Mouse (Mus musculus) gastrocnemius, postnatal 14 days (tissue): ENCODE results near the gene Uck2. TPM values are rescaled to one million over a fixed set of nuclear protein-coding genes. Genes with fewer than 3 reads are reported as not detected.

Experiments
- DNase-seq: peaks from one replicate; pipeline ENCODE4 v3.0.0; 2021; ENCODE audit warnings: mixed read lengths
- intact Hi-C: fragments of 180-260 bp; cut with DNase I; formaldehyde crosslinking; loops from one replicate; pipeline ENCODE4 v1.15.1; 2025; ENCODE audit warnings: low total_unique reads
- total RNA-seq, 2 experiments: library from RNA; stranded (reverse); gene quantifications; 2 replicates each; pipeline ENCODE4 v1.2.3; 2021

Gene Uck2
- total RNA-seq, 2 experiments from 2014 or later = 18.4 to 29.1 TPM

- intact Hi-C loops = loop anchor here (10.0 kb wide), 1 partner anchor 61 kb away; no protein-coding TSS in a partner anchor
- no peak for DNase-seq
Observed at GRCm38 (mm10) chr1:167285356-167285755, 236 bp upstream of the Uck2 start.

- peak; percentile 88 for DNase-seq
- intact Hi-C loops = loop anchor here (10.0 kb wide), 1 partner anchor 60 kb away; no protein-coding TSS in a partner anchor
Observed at GRCm38 (mm10) chr1:167284837-167285319, 242 bp downstream of the Uck2 start.

- intact Hi-C loops = loop anchor here (10.0 kb wide), 1 partner anchor 60 kb away; no protein-coding TSS in a partner anchor
- peak; percentile 50 for DNase-seq
Observed at GRCm38 (mm10) chr1:167284258-167284836, 773 bp downstream of the Uck2 start.

GRCm38 (mm10) chr1:167283441-167284257 is 1.5 kb downstream of the Uck2 start:
- intact Hi-C loops = loop anchor here (10.0 kb wide), 1 partner anchor 59 kb away; no protein-coding TSS in a partner anchor
- DNase-seq = peak; percentile 28

GRCm38 (mm10) chr1:167282768-167283167 is 2.4 kb downstream of the Uck2 start:
- DNase-seq = no peak
- intact Hi-C loops = loop anchor here (10.0 kb wide), 1 partner anchor 58 kb away; no protein-coding TSS in a partner anchor

- DNase-seq = no peak
- intact Hi-C loops = loop anchor here (10.0 kb wide), 1 partner anchor 57 kb away; no protein-coding TSS in a partner anchor
Observed at GRCm38 (mm10) chr1:167282112-167282511, 3.0 kb downstream of the Uck2 start.

- intact Hi-C loops = loop anchor here (10.0 kb wide), 1 partner anchor 55 kb away; no protein-coding TSS in a partner anchor
- DNase-seq = no peak
Observed at GRCm38 (mm10) chr1:167280061-167280460, 5.1 kb downstream of the Uck2 start.

GRCm38 (mm10) chr1:167279160-167279715 is 5.9 kb downstream of the Uck2 start:
- intact Hi-C loops = no loop called here
- no peak for DNase-seq

GRCm38 (mm10) chr1:167278395-167278794 is 6.7 kb downstream of the Uck2 start:
- intact Hi-C loops = no loop called here
- no peak for DNase-seq

GRCm38 (mm10) chr1:167274646-167275390 is 10.3 kb downstream of the Uck2 start:
- DNase-seq = no peak
- intact Hi-C loops = no loop called here

GRCm38 (mm10) chr1:167273380-167274163 is 11.5 kb downstream of the Uck2 start:
- no peak for DNase-seq
- intact Hi-C loops = no loop called here

GRCm38 (mm10) chr1:167271841-167272240 is 13.3 kb downstream of the Uck2 start:
- no peak for DNase-seq
- intact Hi-C loops = no loop called here

- intact Hi-C loops = no loop called here
- DNase-seq = no peak
Observed at GRCm38 (mm10) chr1:167271304-167271703, 13.8 kb downstream of the Uck2 start.

GRCm38 (mm10) chr1:167270342-167271111 is 14.6 kb downstream of the Uck2 start:
- peak; percentile 40 for DNase-seq
- intact Hi-C loops = no loop called here

- intact Hi-C loops = no loop called here
- peak; percentile 88 for DNase-seq
Observed at GRCm38 (mm10) chr1:167269856-167270270, 15.3 kb downstream of the Uck2 start.

- DNase-seq = no peak
Observed at GRCm38 (mm10) chr1:167269350-167269811, 15.7 kb downstream of the Uck2 start.

GRCm38 (mm10) chr1:167268360-167269063 is 16.6 kb downstream of the Uck2 start:
- no peak for DNase-seq
- intact Hi-C loops = no loop called here

More at GRCm38 (mm10) chr1:167269350-167269811, 15.7 kb downstream of the Uck2 start:
- intact Hi-C loops = no loop called here
